10 mouse cellular contexts compared by ENCODE assay signal in genomic region chr17:46933557-46934348, GRCm38 (mm10). TPM values are rescaled to one million over a fixed set of nuclear protein-coding genes. Genes with fewer than 3 reads are reported as not detected.
DNase-seq lines count a peak whose midpoint lies in the region; ATAC-seq and TF ChIP-seq lines count a peak whose summit lies in the region.
"Had no signal": no experiment of that assay in that cellular context is flagged by ENCODE, and none has a peak within 500 bp of the region (broad histone marks: within the 10 kb centered on the region; RNA-seq: fewer than 3 reads in every experiment).

No protein-coding gene starts in this region.

- H3K9me3 ChIP-seq in hindbrain, embryonic 11.5 days (ENCODE audit: control insufficient read depth, low read length): no peaks in the 10 kb centered on the region
- no peaks in the 10 kb centered on the region for H3K9me3 ChIP-seq in hindbrain, embryonic 12.5 days (replicated peaks)
- no peaks in the 10 kb centered on the region for H3K9me3 ChIP-seq in ES-E14 (ENCODE audit: control insufficient read depth, insufficient read depth, low read depth, low read length)

- H3K27ac ChIP-seq in hindbrain, embryonic 11.5 days (ENCODE audit: low read depth, low read length): no peak overlapping the region
- no peak overlapping the region for H3K27ac ChIP-seq in hindbrain, embryonic 12.5 days
- H3K27ac ChIP-seq in ES-E14 (ENCODE audit: insufficient read depth, low read depth, low read length, poor library complexity, severe bottlenecking): no peak overlapping the region

- H3K4me1 ChIP-seq in hindbrain, embryonic 11.5 days (replicated peaks; ENCODE audit: control insufficient read depth, insufficient read depth, low read length): no peaks in the 10 kb centered on the region
- no peaks in the 10 kb centered on the region for H3K4me1 ChIP-seq in hindbrain, embryonic 12.5 days
- H3K4me1 ChIP-seq in ES-E14 (ENCODE audit: control insufficient read depth in 2 of 2, insufficient read depth in 2 of 2, low read length in 2 of 2, poor library complexity in 1 of 2): peaks cover 4 to 12% of the 10 kb centered on the region in 2 experiments; a peak in 2 of 4 replicates

- H3K36me3 ChIP-seq in hindbrain, embryonic 11.5 days (ENCODE audit: control insufficient read depth, insufficient read depth, low read length): peaks cover 20% of the 10 kb centered on the region
- H3K36me3 ChIP-seq in hindbrain, embryonic 12.5 days: peaks cover 97% of the 10 kb centered on the region
- H3K36me3 ChIP-seq in ES-E14 (ENCODE audit: control insufficient read depth, insufficient read depth, low read length, poor library complexity, severe bottlenecking): peaks cover 44% of the 10 kb centered on the region

- no peaks in the 10 kb centered on the region for H3K27me3 ChIP-seq in hindbrain, embryonic 11.5 days (ENCODE audit: control insufficient read depth, insufficient read depth, low read length)
- no peaks in the 10 kb centered on the region for H3K27me3 ChIP-seq in hindbrain, embryonic 12.5 days

- no peak overlapping the region for H3K9ac ChIP-seq in hindbrain, embryonic 11.5 days (ENCODE audit: low read depth, low read length)
- no peak overlapping the region for H3K9ac ChIP-seq in hindbrain, embryonic 12.5 days
- no peak overlapping the region for H3K9ac ChIP-seq in ES-E14 (ENCODE audit: insufficient read depth, low read depth, low read length, poor library complexity, severe bottlenecking)

- 86% methylated on average over 19 of the region's 19 CpGs for WGBS in hindbrain, embryonic 11.5 days
- WGBS in hindbrain, embryonic 12.5 days: 84% methylated on average over 19 of the region's 19 CpGs

- H3K4me2 ChIP-seq in hindbrain, embryonic 11.5 days (replicated peaks; ENCODE audit: low read depth, low read length): no peak overlapping the region
- no peak overlapping the region for H3K4me2 ChIP-seq in hindbrain, embryonic 12.5 days (replicated peaks)

- in situ Hi-C loops in ES-E14 (cut with MboI; ENCODE audit: low sequenced_read_pairs in 2 of 2, unreplicated experiment in 2 of 2): no loop called here

- H3K4me3 ChIP-seq in hindbrain, embryonic 11.5 days (ENCODE audit: low read depth, low read length): no peak overlapping the region
- H3K4me3 ChIP-seq in hindbrain, embryonic 12.5 days: no peak overlapping the region
- no peak overlapping the region for H3K4me3 ChIP-seq in ES-E14 (ENCODE audit: insufficient read depth in 1 of 2, low read depth in 1 of 2, low read length in 2 of 2, poor library complexity in 1 of 2, severe bottlenecking in 1 of 2)
- H3K4me3 ChIP-seq: myocyte had no signal

- peak; percentile 72 for DNase-seq in hindbrain, embryonic 11.5 days (ENCODE audit: low spot score)
- DNase-seq in ES-E14 (ENCODE audit: low read depth, low spot score): peak; percentile 53
- DNase-seq in c-Kit-positive CD71-positive TER-119-negative erythroid progenitor cells, embryonic 14.5 days (ENCODE audit: low read depth): peak; percentile 47
- DNase-seq in forelimb bud, embryonic 11.5 days (ENCODE audit: low read depth, low spot score): peak; percentile 46
- peak; percentile 34 to 35 for DNase-seq in layer of hippocampus, postnatal 36 days
- peak; percentile 60 for DNase-seq in mesoderm, embryonic 11.5 days (ENCODE audit: low read depth, low spot score)
- DNase-seq in testis, postnatal 10 days (ENCODE audit: low spot score): peak; percentile 80

- ATAC-seq in hindbrain, embryonic 11.5 days (ENCODE audit: low FRiP score): no peak
- ATAC-seq in hindbrain, embryonic 12.5 days (ENCODE audit: low FRiP score): no peak

TF ChIP-seq in ES-E14, 5 proteins besides CTCF, POLR2A, EP300 and RAD21:
- TF ChIP-seq ZNF384 (IDR thresholded peaks at IDR 0.05; ENCODE audit: low read depth, low read length) (no peak), HCFC1 (IDR thresholded peaks at IDR 0.05; ENCODE audit: borderline replicate concordance, insufficient read depth, low read length) (no peak), MAFK (IDR thresholded peaks at IDR 0.05; ENCODE audit: insufficient read depth, low read depth, low read length) (no peak), CHD2 (IDR thresholded peaks at IDR 0.05; ENCODE audit: low read depth, low read length) (no peak), ZC3H11A (IDR thresholded peaks at IDR 0.05; ENCODE audit: borderline replicate concordance, low read depth, low read length) (no peak)

RNA-seq across cellular contexts. Expression of gene Prph2, which starts 23.5 kb away (rescaled TPM):
- not detected in 2 replicates for polyA plus RNA-seq in hindbrain, embryonic 11.5 days (2014; fragmentation: Nextera tagmentation; extraction: Ambion mirVana)
- polyA plus RNA-seq in hindbrain, embryonic 12.5 days (2016; fragmentation: Nextera tagmentation; extraction: Ambion mirVana): not detected in 2 replicates
- 0.18 and 0.48 TPM in 2 replicates for total RNA-seq in ES-E14 (2012; rRNA removed)
- total RNA-seq in layer of hippocampus, postnatal 36 days (2021): not detected
- polyA plus RNA-seq: frontal cortex, adult 2 months; myocyte had no signal

RNA-seq across cellular contexts. Expression of gene Tbcc, which starts 43.3 kb away (rescaled TPM):
- 74.1 and 84.3 TPM in 2 replicates for polyA plus RNA-seq in hindbrain, embryonic 11.5 days (2014; fragmentation: Nextera tagmentation; extraction: Ambion mirVana)
- 74.5 and 82.9 TPM in 2 replicates for polyA plus RNA-seq in hindbrain, embryonic 12.5 days (2016; fragmentation: Nextera tagmentation; extraction: Ambion mirVana)
- total RNA-seq in ES-E14 (2012; rRNA removed): 20.5 and 30.0 TPM in 2 replicates
- total RNA-seq in layer of hippocampus, postnatal 36 days (2021): 10 to 100 TPM; 29.0 to 32.8 TPM
